Mouse (Mus musculus) thymus, adult 2 months (tissue): ENCODE measurements around the gene Dolpp1.

Experiments
- CTCF ChIP-seq: fragments of 200-500 bp; IDR thresholded peaks from 2 replicates; pipeline ENCODE4 v1.5.1; 2012; ENCODE audit warnings: mild to moderate bottlenecking, control low read depth, low read length, moderate library complexity, borderline replicate concordance; ENCODE audit not compliant: control insufficient read depth, poor library complexity, insufficient read depth; ENCODE audit errors: extremely low read depth
- POLR2A ChIP-seq: fragments of 200-500 bp; IDR thresholded peaks from 2 replicates; pipeline ENCODE4 v1.6.1; 2012; ENCODE audit warnings: mild to moderate bottlenecking, low read length, control low read depth, moderate library complexity; ENCODE audit not compliant: control insufficient read depth, poor library complexity, insufficient read depth; ENCODE audit errors: extremely low read depth

GRCm38 (mm10) chr2:30358533-30359531 is 33.2 kb upstream of the Dolpp1 start, which contains the start of gene Sh3glb2:
- peak; percentile 63; the same call in 1 of the 2 replicates for TF ChIP-seq CTCF
- TF ChIP-seq POLR2A = no peak
